Mouse (Mus musculus) induced T-regulatory cell, adult 2 months (primary cell): ENCODE results near the gene Hip1.

ENCODE experiments used
- DNase-seq: peaks from one replicate; pipeline ENCODE4 v3.0.0-alpha.2; 2012; ENCODE audit warnings: low read depth

Gene Hip1

GRCm38 (mm10) chr5:135368312-135368711 lies 176.6 kb downstream of the Hip1 start:
- no peak for DNase-seq

GRCm38 (mm10) chr5:135367841-135368240 lies 177.1 kb downstream of the Hip1 start:
- peak; percentile 70 for DNase-seq

GRCm38 (mm10) chr5:135363540-135363939 lies 181.4 kb downstream of the Hip1 start:
- peak; percentile 47 for DNase-seq

GRCm38 (mm10) chr5:135362572-135362971 lies 182.3 kb downstream of the Hip1 start:
- DNase-seq, result no peak

- no peak for DNase-seq
Observed at GRCm38 (mm10) chr5:135359772-135360171, 185.1 kb downstream of the Hip1 start.

GRCm38 (mm10) chr5:135357556-135357955 lies 187.4 kb downstream of the Hip1 start:
- DNase-seq, result no peak
